Mouse (Mus musculus) embryo, embryonic 11.5 days (tissue): ENCODE results near the gene Rhob.

Source experiments
- DNase-seq: peaks from one replicate; pipeline ENCODE4 v3.0.0-alpha.2; 2012; ENCODE audit warnings: low read depth, low spot score

Gene Rhob

DNA sequence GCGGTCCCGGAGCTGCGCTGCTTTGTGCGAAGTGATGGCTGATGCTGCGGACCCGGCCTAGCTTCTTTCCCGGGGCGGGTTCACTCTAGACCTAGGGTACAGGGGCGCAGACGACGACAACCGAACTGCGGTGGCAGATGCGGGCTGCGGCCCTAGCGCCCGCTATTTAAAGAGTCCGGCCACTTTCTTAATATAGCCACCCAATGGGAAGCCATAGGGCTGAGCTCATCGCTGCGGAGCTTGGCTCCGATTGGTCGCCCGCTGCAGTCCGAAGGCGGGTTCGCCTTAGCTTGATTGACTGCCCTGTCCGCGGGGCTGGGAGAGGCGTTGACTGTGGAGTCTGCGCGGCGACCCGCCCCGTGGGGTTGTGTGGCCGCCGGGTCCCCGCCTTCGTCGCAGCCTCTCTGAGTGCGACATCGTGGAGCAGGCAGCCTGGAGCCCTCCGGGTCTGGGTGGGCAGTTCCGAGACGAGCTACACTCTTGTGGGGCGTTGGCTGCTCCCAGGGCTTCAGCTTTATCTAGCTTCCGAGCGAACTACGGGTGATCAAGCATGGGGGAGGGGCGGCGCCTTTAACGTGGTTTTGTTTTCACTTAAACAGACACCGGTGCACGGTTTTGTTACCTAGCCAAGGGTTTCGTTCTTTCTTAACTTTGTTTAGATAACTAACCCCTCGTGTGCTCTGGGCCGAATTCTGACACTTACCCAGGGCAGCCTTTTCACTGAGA, at the start of gene Rhob:
TSS of gene Rhob (minus strand) at position 139 of the 726 bp plus-strand sequence.
- DNase-seq, result peak; percentile 95

- peak; percentile 77 for DNase-seq
These were observed 47.5 kb upstream of the Rhob start for GRCm38 (mm10) chr12:8547357-8547756.

- no peak for DNase-seq
These were observed 47.0 kb upstream of the Rhob start for GRCm38 (mm10) chr12:8546801-8547200.

DNA sequence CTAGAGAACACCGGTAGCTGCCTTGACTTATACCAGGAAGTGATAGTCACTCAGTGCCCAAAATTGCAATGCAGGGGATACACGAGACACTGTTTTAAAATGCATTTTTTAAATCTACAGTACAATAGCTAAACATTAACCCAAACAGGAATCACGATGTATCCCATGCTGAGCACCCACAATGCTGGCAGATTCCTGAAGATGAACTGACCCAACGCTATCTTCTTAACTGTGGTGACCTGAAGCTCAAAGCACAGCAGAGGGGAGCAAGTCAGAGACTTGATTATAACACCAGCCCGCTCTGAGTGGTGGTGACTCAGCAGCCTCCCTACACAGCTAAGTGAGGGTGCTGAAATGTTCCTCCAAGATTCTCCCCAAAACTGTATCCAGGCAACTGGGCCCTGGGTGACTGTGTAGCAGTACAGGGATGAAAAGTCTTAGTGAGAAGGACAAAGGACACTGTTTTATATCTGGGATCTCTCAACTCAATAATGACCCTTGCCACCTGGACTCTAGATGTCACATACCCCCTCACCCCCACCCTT, 45.3 kb upstream of the Rhob start:
- no peak for DNase-seq

DNA sequence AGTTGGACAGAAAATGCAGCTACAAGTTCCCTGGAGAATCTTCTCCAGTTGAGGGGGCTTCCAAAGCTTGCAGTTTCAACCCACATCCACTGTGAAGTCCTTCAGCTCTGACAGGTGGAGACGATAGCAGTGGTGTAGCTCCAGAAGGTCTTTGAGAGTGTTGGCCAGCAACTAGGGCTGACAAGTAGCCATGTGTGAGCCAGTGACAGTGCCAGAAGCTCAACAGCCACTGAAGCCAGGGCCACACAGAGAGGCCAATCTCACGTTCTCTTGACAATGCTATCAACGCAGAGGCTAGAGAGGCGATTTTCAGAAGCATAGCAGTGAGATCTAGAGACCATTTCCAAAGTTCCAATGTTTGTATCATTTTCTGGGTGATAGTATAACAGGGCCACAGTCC, 42.6 kb upstream of the Rhob start:
- DNase-seq, result no peak

GRCm38 (mm10) chr12:8539471-8539870, 39.7 kb upstream of the Rhob start:
- no peak for DNase-seq

DNA sequence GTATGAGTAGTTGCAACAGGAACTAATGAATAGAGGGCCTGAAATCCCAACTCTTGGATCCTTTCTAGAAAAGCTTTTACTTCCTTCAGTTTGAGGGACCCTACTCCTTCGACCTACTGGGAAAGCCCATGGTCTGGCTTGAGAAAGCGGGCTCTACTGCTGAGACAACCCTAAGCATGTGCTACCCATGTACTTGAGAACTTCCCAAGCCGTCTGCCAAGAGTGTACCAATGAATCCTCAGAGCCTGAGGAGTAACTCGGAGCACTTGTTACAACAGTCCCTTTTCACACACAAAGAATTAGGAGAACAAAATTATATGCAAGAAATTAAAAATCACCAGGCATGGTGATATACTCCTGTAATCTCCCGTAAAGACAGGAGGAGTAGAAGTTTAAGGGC, 37.5 kb upstream of the Rhob start:
- no peak for DNase-seq

- DNase-seq, result no peak
These were observed 36.6 kb upstream of the Rhob start for GRCm38 (mm10) chr12:8536221-8536965.

- DNase-seq, result no peak
These were observed 35.8 kb upstream of the Rhob start for GRCm38 (mm10) chr12:8535596-8535995.

DNA sequence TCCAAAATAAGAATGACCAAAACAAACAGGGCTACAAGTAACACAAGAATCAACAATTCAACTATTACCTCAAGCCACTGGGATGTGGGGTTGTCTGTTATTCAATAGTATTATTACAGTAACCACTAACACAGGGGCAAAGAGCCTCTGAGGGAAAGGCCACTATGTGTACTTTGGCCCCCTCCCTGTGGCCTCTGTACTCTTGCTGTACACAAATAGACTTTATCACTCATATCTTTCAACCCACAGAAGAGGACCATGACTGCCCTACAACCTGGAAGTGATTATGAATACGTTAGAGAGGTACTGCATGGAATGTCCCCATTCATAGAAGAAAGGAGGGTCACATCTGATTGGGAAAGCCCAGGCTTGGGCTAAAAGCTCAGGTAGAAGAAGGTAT, 35.1 kb upstream of the Rhob start:
- DNase-seq, result no peak

DNA sequence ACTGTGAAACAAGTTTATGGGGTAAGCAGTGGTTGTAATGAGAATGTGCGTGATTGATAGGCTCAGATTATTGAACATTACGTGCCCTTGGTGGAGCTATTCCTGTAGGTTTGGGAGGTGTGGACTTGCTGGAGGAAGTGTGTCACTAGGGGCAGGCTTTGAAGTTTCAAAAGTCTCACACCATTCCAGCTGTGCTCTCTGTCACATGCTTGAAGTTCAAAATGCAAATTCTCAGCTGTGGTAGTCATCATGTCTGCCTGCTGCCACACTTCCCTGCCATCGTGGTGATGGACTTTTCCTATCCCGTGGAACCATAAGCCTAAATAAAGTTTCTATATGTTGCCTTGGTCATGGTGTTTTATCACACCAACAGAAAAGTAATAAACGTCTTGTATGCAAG, 28.0 kb upstream of the Rhob start:
- no peak for DNase-seq

GRCm38 (mm10) chr12:8527175-8527574, 27.4 kb upstream of the Rhob start:
- DNase-seq, result no peak

DNA sequence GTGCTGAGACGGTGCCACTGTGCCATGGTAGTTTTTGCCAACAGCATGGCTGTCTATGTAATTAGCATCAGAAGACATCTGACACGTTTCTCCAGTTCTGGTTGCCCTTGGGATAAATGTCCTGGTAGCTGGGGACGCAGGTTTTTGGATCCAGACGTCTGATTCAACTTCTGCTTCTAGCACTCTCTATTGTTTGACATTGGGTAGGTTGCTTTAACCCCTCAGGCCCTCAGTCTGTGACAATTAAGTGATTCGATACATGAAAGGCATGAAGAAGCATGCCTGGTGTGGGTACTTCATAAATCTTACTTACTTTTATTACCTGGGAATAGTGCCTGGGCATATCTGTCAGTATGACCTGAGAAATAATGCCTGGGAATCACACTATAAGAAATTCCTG, 24.3 kb upstream of the Rhob start:
- no peak for DNase-seq

DNA sequence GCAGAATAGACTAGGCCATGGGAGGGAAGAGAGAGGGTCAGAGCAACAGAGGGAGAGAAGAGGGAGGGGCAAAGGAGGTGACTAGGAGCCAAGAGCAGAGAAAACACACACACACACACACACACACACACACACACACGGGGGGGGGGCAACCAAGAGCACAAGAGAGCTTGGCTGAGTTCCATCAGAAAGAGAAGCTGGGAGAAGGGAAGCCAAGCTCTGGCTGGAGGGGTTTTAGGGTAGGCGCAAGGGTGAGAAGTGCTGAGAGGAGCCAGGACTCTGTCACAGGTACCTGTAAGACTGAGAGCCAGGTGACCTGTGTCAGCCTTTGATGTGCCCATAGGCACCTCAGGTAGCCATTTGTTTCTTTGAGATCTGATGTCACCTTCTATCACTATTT, 22.9 kb upstream of the Rhob start:
- DNase-seq, result no peak

DNA sequence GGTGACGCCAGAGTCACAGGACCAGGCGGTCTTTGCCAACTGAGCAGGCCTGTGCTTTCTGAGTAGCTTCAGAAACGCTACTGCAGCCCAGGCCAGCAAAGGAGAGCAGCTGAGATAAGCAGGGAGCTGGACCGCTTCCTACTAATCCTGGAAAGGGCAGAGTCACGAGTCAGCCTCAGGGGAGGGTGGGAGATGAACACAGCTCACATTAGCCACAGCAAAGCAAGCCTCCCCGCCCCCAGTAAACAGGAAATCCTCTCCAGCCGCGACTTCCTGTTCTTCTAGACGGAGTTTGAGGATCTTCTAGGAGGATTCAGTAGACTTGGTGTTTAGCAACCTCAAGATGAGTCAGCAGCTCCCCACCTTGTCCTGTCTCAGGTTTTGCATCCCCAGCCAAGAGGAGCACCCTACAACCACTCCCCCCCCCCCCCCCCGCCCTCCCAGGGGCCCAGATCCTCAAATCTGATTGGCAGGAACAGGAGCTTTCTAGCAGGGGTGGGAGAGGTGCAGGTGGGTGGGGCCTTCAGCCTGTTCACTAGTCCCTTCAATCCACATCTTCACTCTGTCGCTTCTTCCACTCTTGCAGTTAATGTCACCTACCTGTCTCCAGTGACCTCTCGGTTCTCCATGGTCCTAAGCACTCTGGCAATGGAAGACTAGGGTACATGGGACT, 21.7 kb upstream of the Rhob start:
- DNase-seq, result no peak

DNA sequence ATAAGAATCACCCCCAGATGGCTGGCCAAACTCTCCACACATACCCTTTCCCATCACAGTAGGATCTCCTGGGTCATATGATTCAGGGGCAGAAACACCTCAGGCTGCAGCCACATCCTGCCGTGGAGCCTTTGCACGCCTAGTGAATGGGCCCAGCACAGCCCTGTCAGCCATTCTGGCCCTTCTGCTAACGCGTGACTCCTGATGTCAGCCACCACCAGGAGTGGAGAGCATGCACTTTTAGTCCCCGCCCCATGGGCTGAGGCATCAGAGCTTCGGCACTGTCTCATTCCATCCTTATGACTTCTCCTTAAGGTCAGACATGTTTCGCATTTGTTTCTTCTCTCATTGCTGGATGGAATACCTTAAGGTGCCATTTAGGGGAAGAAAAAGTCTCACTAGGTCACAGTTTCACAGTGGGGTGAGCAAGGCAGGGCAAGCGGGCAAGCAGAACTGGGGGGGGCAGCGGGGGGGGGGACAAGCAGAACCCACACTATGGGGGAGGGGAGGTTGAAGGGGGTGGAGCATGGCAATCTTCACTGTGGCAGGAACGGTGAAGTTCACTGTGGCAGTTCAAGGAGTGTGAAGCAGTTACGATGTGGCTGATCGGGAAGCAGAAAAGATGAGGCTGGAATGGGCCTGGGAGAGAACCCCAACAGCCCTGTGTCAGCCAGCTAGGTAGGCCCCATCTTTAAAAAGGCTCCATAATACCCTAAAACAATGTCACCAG, 19.8 kb upstream of the Rhob start:
- DNase-seq, result no peak

- DNase-seq, result no peak
These were observed 11.5 kb upstream of the Rhob start for GRCm38 (mm10) chr12:8511037-8511882.

DNA sequence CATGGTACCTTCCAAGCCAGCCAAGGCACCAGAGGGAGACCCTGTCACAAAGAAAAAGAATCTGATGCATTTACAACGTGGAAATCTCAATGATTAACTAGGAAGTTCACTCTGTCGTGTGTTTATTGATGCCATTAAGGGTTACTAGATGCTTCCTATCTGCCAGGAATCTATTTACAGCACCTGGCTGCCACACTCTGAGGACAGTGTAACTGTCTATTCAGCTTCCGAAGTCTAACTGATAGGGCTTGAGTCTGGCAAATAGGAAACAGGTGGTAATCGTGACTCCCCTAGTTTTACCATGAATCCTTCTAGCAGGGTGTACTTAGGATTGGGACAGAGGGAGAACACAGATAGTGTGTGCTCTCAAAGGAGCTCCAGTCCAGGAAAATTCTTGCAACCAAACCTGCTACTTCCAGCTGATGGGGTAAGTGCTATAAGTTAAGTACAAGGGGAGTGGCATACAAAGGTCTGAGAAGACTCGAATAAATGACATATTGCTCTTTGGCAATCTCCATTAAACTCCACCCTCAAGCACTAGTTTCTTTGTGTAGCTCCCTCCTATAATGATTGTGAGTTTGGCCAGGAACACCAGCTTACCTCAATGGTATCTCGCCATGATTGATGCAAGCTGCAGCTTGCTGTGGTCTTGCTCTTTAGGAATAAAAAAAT, 10.6 kb upstream of the Rhob start:
- no peak for DNase-seq

- no peak for DNase-seq
These were observed 9.9 kb upstream of the Rhob start for GRCm38 (mm10) chr12:8509693-8510092.
